Mouse (Mus musculus): Measurements from ENCODE around the gene Tnfsf15.

- TF ChIP-seq POLR2A (IDR thresholded peaks at IDR 0.05; ENCODE audit: low read depth, low read length) (no peak), CTCF (IDR thresholded peaks at IDR 0.05; ENCODE audit: extremely low read depth, insufficient read length, insufficient replicate concordance, low read depth, low read length) (no peak)
These were observed 26.4 kb upstream of the Tnfsf15 start for GRCm38 (mm10) chr4:63771291-63771690.
